Comparison of ENCODE assay signal across 10 mouse cellular contexts in the genomic region with DNA sequence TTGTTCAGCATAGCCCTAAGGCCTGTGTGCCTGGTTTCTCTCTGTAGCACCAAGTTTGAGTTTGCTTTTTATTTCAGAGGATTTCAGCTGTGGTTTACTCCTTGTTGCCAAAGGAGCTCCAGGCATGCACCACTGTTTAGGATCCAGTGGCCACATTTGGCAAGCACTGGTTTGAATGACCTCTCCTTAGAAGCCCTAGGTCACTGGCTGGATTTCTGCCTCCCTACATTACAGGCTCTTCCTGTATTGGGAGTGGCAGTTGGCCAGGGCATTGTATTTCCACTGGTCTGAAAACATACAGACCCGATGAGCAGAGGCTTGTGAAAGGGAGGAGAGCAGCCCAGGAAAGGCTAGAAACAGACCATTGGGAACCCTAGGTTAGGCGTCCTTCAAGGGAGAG.
A peak's percentile ranks its signal among the peaks of the same experiment; 100 is the strongest.
DNase-seq lines count a peak whose midpoint lies in the region; ATAC-seq lines count a peak whose summit lies in the region.
"Had no signal": no experiment of that assay in that cellular context is flagged by ENCODE, and none has a peak within 500 bp of the region (broad histone marks: within the 10 kb centered on the region; RNA-seq: fewer than 3 reads in every experiment).

No protein-coding gene starts in this region.

- 61% methylated on average over 2 of the region's 2 CpGs for WGBS in heart, embryonic 11.5 days (ENCODE audit: insufficient replicate concordance)

- H3K4me3 ChIP-seq in heart, embryonic 11.5 days (ENCODE audit: low read depth, low read length) = no peak overlapping the region
- H3K4me3 ChIP-seq: neural tube, embryonic 13.5 days had no signal

- peaks cover 18% of the 10 kb centered on the region; the same call in 1 of the 2 replicates for H3K4me1 ChIP-seq in heart, embryonic 11.5 days (ENCODE audit: control insufficient read depth, insufficient read depth, low read length)

- H3K36me3 ChIP-seq in heart, embryonic 11.5 days (ENCODE audit: control insufficient read depth, insufficient read depth, low read length) = no peaks in the 10 kb centered on the region

- no peak overlapping the region for H3K4me2 ChIP-seq in heart, embryonic 11.5 days
- H3K4me2 ChIP-seq: neural tube, embryonic 13.5 days had no signal

- H3K9ac ChIP-seq in heart, embryonic 11.5 days (ENCODE audit: low read depth, low read length) = no peak overlapping the region
- H3K9ac ChIP-seq: neural tube, embryonic 13.5 days had no signal

- DNase-seq in 3134 (ENCODE audit: extremely low read depth, insufficient read length, low spot score) = peak; percentile 48
- DNase-seq in ZHBTc4 (ENCODE audit: low read depth, low spot score) = peak; percentile 13
- peak; percentile 21 for DNase-seq in kidney, postnatal 14 days
- no peak for DNase-seq in right cerebral cortex, postnatal 14 days
- DNase-seq in cerebellum, adult 11 months = no peak
- DNase-seq in urinary bladder, postnatal 4 days (ENCODE audit: low spot score in 2 of 2) = no peak
- DNase-seq in layer of hippocampus, postnatal 25 days (ENCODE audit: extremely low spot score in 1 of 2, low spot score in 1 of 2) = no peak

- H3K9me3 ChIP-seq in heart, embryonic 11.5 days (replicated peaks; ENCODE audit: control insufficient read depth, low read length) = no peaks in the 10 kb centered on the region
- H3K9me3 ChIP-seq: neural tube, embryonic 13.5 days had no signal

- H3K27me3 ChIP-seq in heart, embryonic 11.5 days (ENCODE audit: control insufficient read depth, insufficient read depth, low read length) = no peaks in the 10 kb centered on the region
- H3K27me3 ChIP-seq: neural tube, embryonic 13.5 days had no signal

- ATAC-seq in heart, embryonic 11.5 days (replicated peaks; ENCODE audit: insufficient number of reproducible peaks, low FRiP score, low TSS enrichment) = no peak
- ATAC-seq: hindbrain, postnatal 0 days had no signal

- H3K27ac ChIP-seq in heart, embryonic 11.5 days (ENCODE audit: low read depth, low read length) = 0 out of 2 replicates have a peak overlapping the region, but pooled peaks have one; percentile 2
- H3K27ac ChIP-seq: hindbrain, postnatal 0 days had no signal

Comparison
In these comparisons a context has a peak if more than half of its experiments do, and no peak if none do; other contexts are left out.
1. DNase-seq: peak in 3134 (single experiment), ZHBTc4 (single experiment) and kidney, postnatal 14 days (single experiment); none in right cerebral cortex, postnatal 14 days (single experiment), cerebellum, adult 11 months (single experiment), urinary bladder, postnatal 4 days (0 of 2) and layer of hippocampus, postnatal 25 days (0 of 2).